14 mouse cellular contexts compared by ENCODE assay signal in genomic region chr16:32401335-32401965, GRCm38 (mm10). TPM values are rescaled to one million over a fixed set of nuclear protein-coding genes. Genes with fewer than 3 reads are reported as not detected.
DNase-seq lines count a peak whose midpoint lies in the region; ATAC-seq and TF ChIP-seq lines count a peak whose summit lies in the region.
"Had no signal": no experiment of that assay in that cellular context is flagged by ENCODE, and none has a peak within 500 bp of the region (broad histone marks: within the 10 kb centered on the region; RNA-seq: fewer than 3 reads in every experiment).

No protein-coding gene starts in this region.

- H3K9ac ChIP-seq in intestine, embryonic 16.5 days (ENCODE audit: low read depth, low read length) = no peak overlapping the region
- H3K9ac ChIP-seq: limb, embryonic 15.5 days had no signal

- H3K27ac ChIP-seq in small intestine, adult 2 months (ENCODE audit: insufficient read depth, low read depth, low read length) = peak overlapping the region; percentile 36
- no peak overlapping the region for H3K27ac ChIP-seq in intestine, embryonic 16.5 days (ENCODE audit: low read length)
- H3K27ac ChIP-seq: limb, embryonic 15.5 days had no signal

- H3K4me2 ChIP-seq in intestine, embryonic 16.5 days (ENCODE audit: low read depth, low read length) = no peak overlapping the region
- H3K4me2 ChIP-seq: limb, embryonic 15.5 days had no signal

- ATAC-seq in common myeloid progenitor, adult 5-6 weeks (replicated peaks; ENCODE audit: low read depth, poor library complexity, severe bottlenecking) = peak; percentile 80
- no peak for ATAC-seq in intestine, embryonic 16.5 days

- WGBS in lung, adult 2 months = 65% methylated on average over 9 of the region's 9 CpGs
- 80% methylated on average over 9 of the region's 9 CpGs for WGBS in small intestine, adult 2 months
- 82% methylated on average over 9 of the region's 9 CpGs for WGBS in intestine, embryonic 16.5 days

- no peak for TF ChIP-seq CTCF in lung, adult 2 months (IDR thresholded peaks at IDR 0.05; ENCODE audit: insufficient read depth, low read length)
- no peak for TF ChIP-seq CTCF in small intestine, adult 2 months (IDR thresholded peaks at IDR 0.05; ENCODE audit: extremely low read depth, insufficient read length, insufficient replicate concordance, low read depth, low read length)

- no peaks in the 10 kb centered on the region for H3K36me3 ChIP-seq in small intestine, adult 2 months (ENCODE audit: control insufficient read depth, insufficient read depth, low read length)
- H3K36me3 ChIP-seq in intestine, embryonic 16.5 days (ENCODE audit: control insufficient read depth, insufficient read depth, low read length) = no peaks in the 10 kb centered on the region
- H3K36me3 ChIP-seq: limb, embryonic 15.5 days had no signal

- no peaks in the 10 kb centered on the region for H3K27me3 ChIP-seq in small intestine, adult 2 months (ENCODE audit: control insufficient read depth, insufficient read depth, low read length)
- no peaks in the 10 kb centered on the region for H3K27me3 ChIP-seq in intestine, embryonic 16.5 days (replicated peaks; ENCODE audit: control insufficient read depth, insufficient read depth, low read length)
- H3K27me3 ChIP-seq: limb, embryonic 15.5 days had no signal

- DNase-seq in lung, postnatal 25 days (ENCODE audit: low spot score) = peak; percentile 31
- no peak for DNase-seq in lung, adult 2 months
- DNase-seq in B cell, adult 2 months = peak; percentile 63 to 67
- DNase-seq in kidney, adult 11 months = no peak
- DNase-seq: cerebellum, adult 9-10 months; heart, postnatal 10 days; kidney, postnatal 25 days had no signal

- no peak for TF ChIP-seq POLR2A in lung, adult 2 months (IDR thresholded peaks at IDR 0.05; ENCODE audit: borderline replicate concordance, extremely low read depth, low read depth, low read length)
- TF ChIP-seq POLR2A in small intestine, adult 2 months (IDR thresholded peaks at IDR 0.05; ENCODE audit: low read depth, low read length) = no peak

- no peaks in the 10 kb centered on the region for H3K4me1 ChIP-seq in lung, adult 2 months (ENCODE audit: control insufficient read depth, insufficient read depth, low read length)
- H3K4me1 ChIP-seq in small intestine, adult 2 months (ENCODE audit: control insufficient read depth, insufficient read depth, insufficient read length, low read length) = no peaks in the 10 kb centered on the region
- no peaks in the 10 kb centered on the region for H3K4me1 ChIP-seq in intestine, embryonic 16.5 days (ENCODE audit: control insufficient read depth, insufficient read depth, low read length)
- H3K4me1 ChIP-seq: limb, embryonic 15.5 days had no signal

- 0 out of 2 replicates have a peak, but pooled peaks cover 2% of the 10 kb centered on the region for H3K9me3 ChIP-seq in intestine, embryonic 16.5 days (ENCODE audit: control insufficient read depth, low read length)
- H3K9me3 ChIP-seq: limb, embryonic 15.5 days had no signal

- H3K4me3 ChIP-seq in lung, adult 2 months (replicated peaks; ENCODE audit: extremely low read depth, low read depth, low read length) = no peak overlapping the region
- H3K4me3 ChIP-seq in small intestine, adult 2 months (ENCODE audit: low read depth, low read length) = no peak overlapping the region
- H3K4me3 ChIP-seq in intestine, embryonic 16.5 days (ENCODE audit: low read length) = no peak overlapping the region
- H3K4me3 ChIP-seq: erythroblast, embryonic 14.5 days; limb, embryonic 15.5 days; megakaryocyte, embryonic 14.5 days had no signal

RNA-seq across cellular contexts. Expression of gene Tm4sf19, which starts 1.1 kb away (rescaled TPM):
- polyA plus RNA-seq in lung, adult 2 months (2012; rRNA removed) = 0.29 TPM in 1 of 2 replicates, not detected in the other
- total RNA-seq in common myeloid progenitor, adult 5-6 weeks (2017) = not detected in 2 replicates
- polyA plus RNA-seq in small intestine, adult 2 months (2012; rRNA removed) = 0.17 and 0.35 TPM in 2 replicates
- polyA plus RNA-seq in intestine, embryonic 16.5 days (2015; fragmentation: Nextera tagmentation; extraction: Ambion mirVana) = not detected in 2 replicates
- total RNA-seq: heart, postnatal 10 days had no signal
- polyA plus RNA-seq: erythroblast, embryonic 14.5 days; frontal cortex, adult 2 months had no signal

RNA-seq across cellular contexts. Expression of gene Tctex1d2, which starts 18.1 kb away (rescaled TPM):
- 3.3 and 5.5 TPM in 2 replicates for polyA plus RNA-seq in lung, adult 2 months (2012; rRNA removed)
- total RNA-seq in common myeloid progenitor, adult 5-6 weeks (2017) = 39.3 and 43.9 TPM in 2 replicates
- polyA plus RNA-seq in small intestine, adult 2 months (2012; rRNA removed) = 1.3 and 1.4 TPM in 2 replicates
- polyA plus RNA-seq in intestine, embryonic 16.5 days (2015; fragmentation: Nextera tagmentation; extraction: Ambion mirVana) = 32.5 and 34.0 TPM in 2 replicates
- polyA plus RNA-seq: erythroblast, embryonic 14.5 days had no signal

RNA-seq across cellular contexts. Expression of gene Pcyt1a, which starts 29.3 kb away (rescaled TPM):
- polyA plus RNA-seq in lung, adult 2 months (2012; rRNA removed) = 37.0 and 55.2 TPM in 2 replicates
- total RNA-seq in common myeloid progenitor, adult 5-6 weeks (2017) = 76.7 and 81.5 TPM in 2 replicates
- polyA plus RNA-seq in small intestine, adult 2 months (2012; rRNA removed) = 55.4 and 115 TPM in 2 replicates
- polyA plus RNA-seq in intestine, embryonic 16.5 days (2015; fragmentation: Nextera tagmentation; extraction: Ambion mirVana) = 79.9 and 83.0 TPM in 2 replicates

Comparison
In these comparisons a context has a peak if more than half of its experiments do, and no peak if none do; other contexts are left out.
1. DNase-seq: peak in lung, postnatal 25 days (single experiment) and B cell, adult 2 months (2 of 2); none in lung, adult 2 months (single experiment) and kidney, adult 11 months (single experiment).